Mouse (Mus musculus): ENCODE measurements at regions not wholly inside any gene's neighbourhood (a gene's known extent, or its start where the extent isn't known, plus 50 kb on each side); places are given as distances from the start of the nearest gene placed in this dataset.

GRCm38 (mm10) chr6:53120385-53120784, 52.0 kb upstream of the Jazf1 start:
- TF ChIP-seq POLR2A (IDR thresholded peaks at IDR 0.05; ENCODE audit: extremely low read depth, insufficient read depth, low read length) = no peak
- no peak for TF ChIP-seq CTCF (IDR thresholded peaks at IDR 0.05; ENCODE audit: extremely low read depth, insufficient read depth, low read length)
